Mouse (Mus musculus) left cerebral cortex, adult 11 months (tissue): Measurements from ENCODE around the gene Mroh7.
"Not testable (repeated sequence)": the region's sequence is repeated elsewhere in the genome, so short reads cannot be mapped to it uniquely, and the experiment has no call there.

ENCODE experiments used
- DNase-seq: peaks from one replicate; pipeline ENCODE4 v3.0.0; 2022; ENCODE audit warnings: low spot score

Gene Mroh7

DNA sequence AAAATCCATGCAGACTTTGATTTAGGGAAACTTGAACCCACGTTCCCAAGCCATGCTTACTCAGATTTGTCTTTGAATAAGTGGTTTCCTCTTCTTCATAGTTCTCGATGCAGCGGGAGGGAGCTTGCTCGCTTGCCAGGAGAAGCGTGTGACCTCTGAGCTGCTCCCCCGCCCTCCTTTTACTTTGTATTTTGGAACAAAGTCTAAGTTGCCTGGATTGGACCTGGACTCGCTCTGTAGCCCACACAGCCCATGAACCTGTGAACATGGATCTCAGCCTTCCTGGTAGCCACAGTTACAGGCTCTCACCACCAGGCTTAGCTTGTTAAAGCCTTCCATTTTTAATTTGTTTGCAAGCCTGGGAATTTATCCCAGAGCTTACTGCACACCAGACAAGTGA, at the start of gene Mroh7:
TSS of gene Mroh7 (minus strand) at position 112 of the 400 bp plus-strand sequence.
- DNase-seq = no peak

- no peak for DNase-seq
These were observed 49.3 kb upstream of the Mroh7 start for GRCm38 (mm10) chr4:106780045-106780444.

- peak; percentile 81 for DNase-seq
These were observed 47.5 kb upstream of the Mroh7 start for GRCm38 (mm10) chr4:106778116-106778788.

DNA sequence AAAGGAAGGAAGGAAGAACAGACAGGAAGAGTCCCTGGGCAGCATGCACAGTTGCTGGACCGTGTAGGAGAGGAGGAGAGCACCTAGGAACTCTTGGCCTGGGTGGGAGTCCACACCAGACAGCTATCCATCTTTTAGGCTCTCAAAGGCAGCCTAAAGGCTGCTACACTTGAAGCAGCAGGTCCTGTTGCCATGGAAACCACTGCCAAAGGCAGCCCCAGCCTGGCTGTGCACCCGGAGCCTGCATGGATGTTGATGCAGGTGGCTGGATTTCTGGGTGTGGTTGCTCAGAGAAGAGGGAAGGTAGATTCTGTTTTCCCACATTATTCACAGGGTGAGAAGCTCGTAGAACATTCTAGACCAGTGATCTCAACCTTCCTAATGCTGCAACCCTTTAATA, 46.3 kb upstream of the Mroh7 start:
- peak; percentile 62 for DNase-seq

- DNase-seq = not testable (repeated sequence)
These were observed 45.0 kb upstream of the Mroh7 start for GRCm38 (mm10) chr4:106775767-106776166.

- DNase-seq = no peak
These were observed 41.8 kb upstream of the Mroh7 start for GRCm38 (mm10) chr4:106772558-106772957.

DNA sequence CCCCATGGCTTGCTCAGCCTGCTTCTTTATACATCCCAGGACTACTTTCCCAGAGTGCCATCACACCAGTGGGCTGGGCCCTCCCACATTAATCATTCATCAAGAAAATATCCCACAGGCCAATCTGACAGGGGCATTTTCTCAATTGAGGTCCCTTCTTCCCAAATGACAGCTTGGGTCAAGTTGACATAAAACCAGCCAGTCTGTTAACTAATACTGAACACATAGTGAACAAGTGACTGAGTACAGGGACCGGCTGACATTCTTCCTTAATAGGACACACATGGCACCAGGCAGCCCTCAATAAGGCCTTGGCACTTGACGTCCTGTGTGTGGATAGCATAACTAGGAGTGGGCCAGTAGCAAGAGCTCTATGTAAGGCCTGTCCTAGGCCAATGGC, 38.6 kb upstream of the Mroh7 start:
- no peak for DNase-seq

DNA sequence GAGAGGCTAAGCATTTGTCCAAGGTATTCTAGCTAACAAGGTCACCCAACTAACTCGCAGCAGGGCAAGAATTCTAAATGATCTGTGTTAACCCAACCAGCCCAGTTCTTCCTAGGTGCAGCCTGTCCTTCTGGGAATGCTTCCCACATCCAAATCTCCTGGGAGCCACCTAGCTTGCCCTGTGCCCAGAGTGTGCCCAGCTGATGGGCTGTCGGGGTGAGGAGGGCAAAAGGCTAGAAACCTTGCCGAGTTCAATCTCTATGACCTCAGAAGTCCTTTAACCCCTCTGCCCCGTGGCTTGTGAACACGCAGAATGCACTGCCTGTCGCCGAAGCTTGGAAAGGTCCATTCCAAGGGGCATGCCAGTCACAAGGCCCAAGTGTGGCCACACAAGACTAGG, 33.4 kb upstream of the Mroh7 start:
- DNase-seq = no peak

- no peak for DNase-seq
These were observed 21.0 kb upstream of the Mroh7 start for GRCm38 (mm10) chr4:106751726-106752125.

GRCm38 (mm10) chr4:106749699-106750098, 19.0 kb upstream of the Mroh7 start:
- peak; percentile 80 for DNase-seq

DNA sequence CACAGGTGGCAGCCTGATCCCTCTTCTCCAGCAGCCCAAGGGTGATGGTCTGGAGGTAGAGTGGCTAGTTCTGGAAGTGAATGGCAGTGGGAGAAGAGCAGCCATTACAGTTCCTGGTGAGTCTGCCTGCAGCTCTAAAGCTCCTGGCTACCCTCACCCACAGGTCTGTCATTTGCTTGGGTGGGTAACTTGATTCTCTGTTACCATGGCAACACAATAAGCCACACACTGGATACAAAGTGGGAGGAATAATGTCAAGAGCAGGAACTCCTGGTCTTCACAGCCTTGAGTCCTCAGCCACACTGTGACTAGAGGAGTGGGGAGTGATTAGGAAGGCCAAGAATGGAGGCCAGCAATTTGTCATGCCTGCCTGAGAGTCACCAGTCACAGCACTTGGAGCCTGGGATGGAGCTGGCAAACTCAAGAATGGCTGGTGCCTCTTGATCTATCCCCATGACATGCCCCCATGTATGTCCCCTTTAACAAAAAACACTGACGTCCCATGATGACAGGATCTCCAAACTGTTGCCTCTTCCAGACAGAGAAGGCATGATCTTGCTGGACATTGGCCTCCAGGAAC, 16.4 kb upstream of the Mroh7 start:
- no peak for DNase-seq

DNA sequence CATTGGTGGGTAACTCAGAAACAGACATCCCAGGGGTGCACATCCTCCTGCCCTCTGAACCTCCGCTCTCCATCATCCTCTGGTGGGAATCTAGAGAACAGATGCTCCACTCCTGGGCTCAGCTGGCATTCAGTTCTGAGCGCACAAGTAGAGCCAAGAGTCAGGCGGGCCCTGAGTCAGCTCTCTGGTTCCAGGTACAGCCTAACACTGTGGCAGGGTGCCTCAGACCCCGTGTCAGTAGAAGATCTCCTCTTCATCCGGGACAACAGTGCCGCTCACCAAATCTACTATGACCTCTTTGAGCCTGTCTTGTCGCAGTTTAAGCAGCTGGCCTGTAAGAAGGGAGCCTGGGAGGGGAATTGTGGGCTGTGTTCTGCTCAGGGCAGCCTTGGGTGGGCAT, 15.1 kb upstream of the Mroh7 start:
- DNase-seq = no peak

GRCm38 (mm10) chr4:106737904-106738303, 7.2 kb upstream of the Mroh7 start:
- no peak for DNase-seq

DNA sequence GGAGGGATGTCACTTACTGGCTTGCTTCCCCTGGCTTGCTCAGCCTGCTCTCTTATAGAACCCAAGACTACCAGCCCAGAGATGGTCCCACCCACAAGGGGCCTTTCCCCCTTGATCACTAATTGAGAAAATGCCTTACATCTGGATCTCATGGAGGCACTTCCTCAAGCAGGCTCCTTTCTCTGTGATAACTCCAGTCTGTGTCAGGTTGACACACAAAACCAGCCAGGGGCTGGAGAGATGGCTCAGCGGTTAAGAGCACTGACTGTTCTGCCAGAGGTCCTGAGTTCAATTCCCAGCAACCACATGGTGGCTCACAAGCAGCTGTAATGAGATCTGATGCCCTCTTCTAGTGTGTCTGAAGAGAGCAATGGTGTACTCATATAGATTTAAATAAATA, 6.2 kb upstream of the Mroh7 start:
- not testable (repeated sequence) for DNase-seq

GRCm38 (mm10) chr4:106733636-106734035, 2.9 kb upstream of the Mroh7 start, which contains the start of gene Fam151a:
Gene Fam151a (plus strand): TSS chr4:106733889.
- no peak for DNase-seq

DNA sequence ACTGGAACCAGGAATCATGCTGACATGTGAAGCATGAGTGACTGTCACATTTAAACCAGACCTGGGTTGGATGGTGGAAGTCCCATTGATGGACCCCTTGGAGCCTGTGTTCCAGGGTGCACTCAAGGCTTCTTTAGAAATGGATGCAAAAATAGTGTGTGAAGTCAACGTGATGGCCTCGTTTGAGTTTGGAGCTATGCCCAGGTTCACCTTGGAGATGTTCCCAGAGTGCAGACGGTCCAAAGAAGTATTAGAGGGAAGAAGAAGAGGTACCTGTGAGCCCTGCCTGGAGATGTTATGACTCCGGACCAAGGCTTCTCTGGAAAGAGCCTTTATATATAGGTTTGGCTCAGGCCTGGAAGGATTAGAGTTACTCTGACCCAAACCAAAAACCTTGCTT, 10.1 kb downstream of the Mroh7 start:
- no peak for DNase-seq

DNA sequence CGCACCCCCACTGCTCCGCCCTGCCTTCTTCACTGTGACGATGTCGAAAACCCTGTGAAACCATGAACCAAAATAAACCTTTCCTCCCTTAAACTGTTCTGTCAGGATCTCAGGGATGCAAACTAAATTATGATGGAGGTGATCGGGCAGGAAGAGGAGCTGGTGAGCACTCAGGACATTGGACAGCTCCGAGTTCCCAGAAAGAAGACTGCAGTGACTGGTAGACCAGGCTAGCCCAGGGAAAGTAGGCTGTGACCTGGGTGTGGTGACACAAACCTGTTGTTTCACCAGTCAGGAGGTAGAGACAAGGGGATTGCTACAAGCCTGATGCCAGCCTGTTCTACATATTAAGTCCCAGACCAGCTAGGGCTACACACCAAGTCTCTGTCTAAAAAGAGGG, 17.1 kb downstream of the Mroh7 start:
- DNase-seq = no peak

DNA sequence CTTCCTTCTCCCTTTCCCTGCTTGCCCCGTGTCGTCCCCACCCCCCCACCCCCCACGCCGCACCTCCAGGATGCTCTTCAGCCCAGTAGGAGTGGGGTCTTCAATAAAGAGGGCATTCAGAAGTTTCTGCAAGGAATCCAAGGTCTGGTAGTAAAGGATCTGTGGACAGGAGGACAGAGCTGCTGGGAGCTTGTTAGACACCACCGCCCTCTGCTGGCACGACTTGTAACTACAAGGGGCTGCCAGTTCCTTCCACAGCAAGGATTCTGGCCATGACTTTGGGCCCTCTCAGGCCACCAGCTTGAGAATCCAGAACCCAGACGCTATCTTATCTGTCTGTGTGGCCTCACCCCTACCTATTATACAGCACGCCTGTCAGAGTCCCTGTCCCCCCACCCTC, 22.3 kb downstream of the Mroh7 start:
- peak; percentile 70 for DNase-seq

DNA sequence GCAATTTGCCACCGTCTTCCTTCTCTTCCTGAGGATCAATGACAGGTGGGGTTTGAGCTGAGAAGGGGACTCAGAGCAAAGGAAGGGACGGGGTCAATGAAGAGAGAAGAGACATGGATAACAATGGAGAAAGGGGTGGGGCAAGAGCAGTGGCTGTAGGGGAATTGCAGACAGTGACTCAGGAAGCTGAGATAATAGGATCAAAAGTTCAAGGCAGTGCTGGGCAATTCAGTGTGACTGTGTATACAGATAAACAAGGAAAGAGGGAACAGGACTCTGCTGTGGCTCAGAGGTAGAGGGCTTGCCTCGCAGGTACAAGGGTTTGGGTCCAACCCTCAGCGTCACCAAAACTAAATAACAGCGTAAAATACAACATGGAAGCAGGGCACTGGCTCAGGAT, 22.8 kb downstream of the Mroh7 start:
- no peak for DNase-seq

GRCm38 (mm10) chr4:106705096-106705665, 25.5 kb downstream of the Mroh7 start:
- no peak for DNase-seq

GRCm38 (mm10) chr4:106704416-106704815, 26.3 kb downstream of the Mroh7 start:
- no peak for DNase-seq

DNA sequence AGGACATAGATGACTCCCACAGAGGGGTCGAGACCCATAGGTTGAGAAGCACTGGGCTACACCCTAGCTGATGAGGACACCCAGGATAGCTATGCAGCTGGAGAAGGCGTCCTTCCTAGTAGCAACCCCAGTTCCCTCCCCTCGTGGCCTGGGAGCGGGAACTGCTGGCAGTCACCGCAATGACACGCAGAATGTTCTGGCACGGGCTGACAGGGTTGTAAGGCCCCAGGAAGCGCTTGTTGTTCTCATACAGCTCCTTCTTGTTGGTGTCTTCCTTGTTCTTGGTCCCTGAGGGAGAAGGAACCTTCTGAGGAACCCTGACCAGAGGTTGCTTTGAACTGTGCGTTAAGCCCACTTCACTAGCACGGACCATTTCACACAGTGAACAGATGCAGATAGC, 26.8 kb downstream of the Mroh7 start:
- no peak for DNase-seq

GRCm38 (mm10) chr4:106700798-106701197, 29.9 kb downstream of the Mroh7 start:
- no peak for DNase-seq

DNA sequence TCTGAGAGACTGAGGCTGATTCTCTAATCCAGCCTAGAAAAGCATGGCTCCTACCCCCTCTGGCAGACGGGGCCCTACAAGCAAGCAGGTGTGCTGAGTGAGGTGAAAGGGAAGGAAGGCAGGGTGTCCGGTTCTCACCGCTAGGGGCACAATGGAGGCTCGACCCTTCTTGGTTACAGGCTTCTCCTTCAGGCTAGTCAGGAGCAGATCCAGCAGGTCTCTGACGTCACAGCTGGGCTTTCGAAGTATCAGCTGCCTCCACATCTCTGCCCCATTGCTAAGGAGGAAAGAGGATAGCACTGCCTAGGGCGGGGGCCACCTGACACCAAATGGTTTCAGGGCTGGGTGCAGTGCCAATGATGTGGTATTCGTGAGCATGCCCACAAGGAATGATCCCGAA, 30.7 kb downstream of the Mroh7 start:
- DNase-seq = no peak
